Mouse (Mus musculus): ENCODE measurements at regions not wholly inside any gene's neighbourhood (a gene's known extent, or its start where the extent isn't known, plus 50 kb on each side); places are given as distances from the start of the nearest gene placed in this dataset.

DNA sequence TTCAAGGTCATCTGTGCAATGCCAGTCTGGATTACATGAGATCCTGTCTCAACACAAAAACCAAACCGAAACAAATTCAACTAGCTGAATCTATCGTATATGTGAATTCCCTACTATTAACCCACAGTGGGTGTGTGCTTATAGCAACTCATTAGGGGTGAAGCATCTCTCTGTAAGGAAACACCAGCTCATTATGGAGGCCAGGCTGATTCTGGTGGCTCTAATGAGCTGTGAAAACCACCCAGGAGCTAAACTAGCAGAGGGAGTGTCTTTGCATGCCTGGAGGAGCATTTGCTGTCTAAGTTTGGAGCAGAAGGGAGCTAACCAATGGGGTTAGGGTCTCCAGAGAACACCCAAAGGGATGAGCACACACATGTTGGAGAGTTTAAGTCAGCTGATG, 54.1 kb upstream of the Adamts2 start:
- DNase-seq: no peak

DNA sequence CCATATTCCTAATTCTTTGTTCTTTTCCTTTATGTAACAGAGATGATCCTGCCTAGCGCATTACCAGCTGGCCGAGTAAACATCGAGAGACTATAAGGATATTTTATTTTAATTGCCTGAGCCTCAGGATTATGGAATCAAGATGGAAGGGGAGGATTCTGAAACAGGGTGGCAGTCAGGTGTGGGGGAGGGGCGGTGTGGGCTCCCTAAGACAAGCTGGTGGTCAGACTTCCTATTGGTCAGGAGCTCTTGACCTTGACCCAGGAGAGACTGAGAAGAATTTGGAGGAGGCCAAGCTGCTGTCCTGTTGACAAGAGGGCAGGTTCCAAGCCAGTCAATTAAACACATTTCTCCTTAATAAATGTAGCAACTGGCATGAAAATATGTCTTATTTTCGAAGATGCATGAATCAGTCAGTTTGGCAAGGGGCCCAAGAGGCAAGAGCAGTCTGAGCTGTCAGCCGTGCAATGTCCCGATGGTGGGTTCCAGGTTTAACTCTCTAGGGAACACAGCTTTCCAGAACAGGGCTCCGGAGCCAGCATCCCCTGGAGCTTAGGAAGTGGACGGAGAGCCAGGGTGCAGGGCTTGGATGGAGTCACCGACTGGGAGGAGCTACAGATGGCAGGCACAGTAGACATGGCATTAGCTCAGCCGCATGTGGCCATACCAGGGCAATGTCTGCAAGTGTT, 55.3 kb upstream of the Adamts2 start:
- DNase-seq: peak; percentile 95

DNA sequence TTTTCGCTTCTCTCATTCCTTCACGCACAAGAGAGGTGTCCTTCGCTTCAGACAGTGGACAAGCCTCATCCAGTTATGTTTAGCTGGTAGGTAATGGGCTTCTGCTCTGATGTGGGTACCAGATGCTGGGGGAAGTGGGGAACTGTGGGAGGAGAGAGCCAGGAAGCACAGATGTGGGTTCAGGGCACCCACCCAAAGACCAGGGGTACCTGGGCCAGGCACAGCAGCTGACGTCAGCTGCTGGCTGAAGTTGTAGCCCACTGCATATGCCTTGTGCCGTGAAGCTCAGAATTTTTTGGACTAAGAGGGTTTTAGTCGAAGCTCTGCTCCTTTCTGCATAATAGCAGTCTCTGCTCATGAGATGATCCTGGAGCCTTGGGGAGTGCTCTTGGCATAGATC, 56.5 kb upstream of the Adamts2 start:
- no peak for DNase-seq

DNA sequence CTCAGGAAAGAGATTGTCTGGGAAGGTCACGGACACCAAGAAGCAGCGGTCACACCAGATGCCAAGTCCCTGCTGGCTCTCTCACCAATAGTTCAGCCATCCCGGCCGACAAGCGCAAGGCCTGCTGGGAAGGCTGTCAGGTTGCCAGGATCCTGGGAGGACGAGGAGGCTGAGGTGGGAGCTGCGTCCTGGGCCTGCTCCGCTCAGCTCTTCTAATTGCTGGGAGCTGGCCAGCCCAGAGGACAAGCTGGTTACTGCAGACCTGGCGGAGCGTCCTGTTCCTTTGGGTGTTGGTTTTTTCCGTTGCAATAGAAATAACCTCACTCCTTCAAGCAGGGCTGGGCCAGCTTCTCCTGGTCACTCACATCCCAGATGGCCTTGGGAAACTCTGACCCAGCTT, 61.7 kb upstream of the Adamts2 start:
- peak; percentile 97 for DNase-seq

DNA sequence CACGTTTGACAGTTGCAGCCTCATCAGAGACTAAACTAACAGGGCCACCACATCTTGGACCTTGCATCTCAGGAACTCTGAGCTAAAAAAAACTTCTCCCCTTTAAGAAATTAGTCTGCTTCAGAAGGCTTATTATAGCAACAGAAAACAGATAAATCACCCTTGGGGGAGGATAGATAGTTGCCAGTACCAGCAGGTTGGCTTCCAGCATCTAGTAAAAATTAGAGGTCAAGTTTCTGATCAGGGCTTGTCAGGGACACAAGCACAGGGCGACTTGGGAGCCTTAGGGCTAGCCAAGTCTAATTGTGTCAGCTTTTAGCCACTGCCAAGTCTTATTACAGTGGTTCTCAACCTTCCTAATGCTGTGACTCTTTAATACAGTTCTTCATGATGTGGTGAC, 67.6 kb upstream of the Adamts2 start:
- DNase-seq: no peak

DNA sequence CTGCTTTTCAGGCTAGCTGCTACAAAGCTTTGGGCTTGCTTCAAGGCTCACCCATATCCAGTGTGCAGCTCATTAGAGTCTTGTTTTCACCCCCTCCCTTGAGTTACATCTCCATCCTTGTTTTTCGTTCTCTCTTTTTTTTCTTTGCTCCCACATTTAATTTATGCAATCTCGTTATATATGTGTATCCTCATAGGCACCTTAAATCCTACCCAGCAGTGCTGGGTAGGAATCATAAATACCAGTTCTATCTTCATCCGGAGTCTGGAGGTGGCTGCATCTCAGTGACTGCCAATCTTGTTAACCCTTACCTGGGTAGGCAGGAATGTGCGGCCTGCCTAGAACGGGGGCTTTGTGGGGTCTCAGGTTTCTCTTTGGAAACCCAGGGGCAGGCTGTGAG, 74.0 kb upstream of the Adamts2 start:
- no peak for DNase-seq

DNA sequence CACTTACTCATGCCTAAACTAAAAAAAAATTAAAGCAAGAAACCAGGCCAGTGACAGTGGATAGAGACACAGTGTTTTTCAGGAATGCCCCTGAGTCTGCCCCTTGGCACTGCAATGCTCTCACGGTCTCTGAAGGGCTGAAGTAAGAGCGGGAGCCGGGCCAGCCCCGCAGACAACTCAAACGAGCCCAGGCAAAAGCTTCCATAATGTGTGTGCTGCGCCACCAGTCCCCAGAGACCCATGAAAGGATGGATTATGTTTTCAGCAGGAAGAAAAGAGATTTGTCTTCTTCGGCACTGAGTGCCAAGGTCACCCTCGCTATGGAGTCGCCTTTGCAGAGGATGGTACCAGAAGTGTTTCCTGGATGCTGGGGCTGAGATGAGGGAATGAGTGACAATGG, 81.7 kb upstream of the Adamts2 start:
- no peak for DNase-seq

DNA sequence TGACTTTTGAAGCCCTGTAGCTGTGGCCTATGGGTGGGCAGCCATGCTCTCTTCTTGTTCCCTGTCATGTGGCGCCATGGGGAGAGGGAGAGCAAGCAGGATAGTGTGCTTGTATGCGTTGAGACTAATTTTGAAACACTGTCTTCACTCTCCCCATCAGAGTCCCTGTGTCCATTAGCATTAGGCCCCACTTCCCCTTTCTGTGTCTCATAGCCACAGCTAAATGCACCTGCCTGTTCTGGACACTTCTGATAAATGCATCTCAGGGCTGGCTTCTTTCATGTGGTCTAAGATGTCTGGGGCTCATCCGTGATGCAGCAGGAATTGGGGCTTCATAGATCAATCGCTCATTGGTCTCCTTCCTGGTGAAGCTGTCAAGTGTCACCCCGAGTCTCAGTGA, 77.0 kb upstream of the Rufy1 start:
- DNase-seq: no peak

DNA sequence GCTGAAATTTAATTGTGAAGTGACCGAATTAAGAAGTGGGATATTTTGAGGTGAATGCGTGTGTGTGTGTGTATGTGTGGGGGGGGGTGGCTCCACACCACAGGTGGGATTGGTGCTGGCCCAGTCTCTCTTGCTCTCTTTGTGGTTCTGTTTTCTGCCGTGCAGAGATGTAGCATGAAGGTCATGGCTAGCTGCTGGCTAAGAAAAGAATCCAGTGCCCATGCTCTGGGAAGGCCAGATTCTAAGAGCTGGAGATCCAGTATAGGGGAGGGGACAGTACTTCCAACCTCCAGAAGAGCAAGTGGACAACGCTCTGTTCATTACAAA, 76.5 kb upstream of the Rufy1 start:
- DNase-seq: no peak

DNA sequence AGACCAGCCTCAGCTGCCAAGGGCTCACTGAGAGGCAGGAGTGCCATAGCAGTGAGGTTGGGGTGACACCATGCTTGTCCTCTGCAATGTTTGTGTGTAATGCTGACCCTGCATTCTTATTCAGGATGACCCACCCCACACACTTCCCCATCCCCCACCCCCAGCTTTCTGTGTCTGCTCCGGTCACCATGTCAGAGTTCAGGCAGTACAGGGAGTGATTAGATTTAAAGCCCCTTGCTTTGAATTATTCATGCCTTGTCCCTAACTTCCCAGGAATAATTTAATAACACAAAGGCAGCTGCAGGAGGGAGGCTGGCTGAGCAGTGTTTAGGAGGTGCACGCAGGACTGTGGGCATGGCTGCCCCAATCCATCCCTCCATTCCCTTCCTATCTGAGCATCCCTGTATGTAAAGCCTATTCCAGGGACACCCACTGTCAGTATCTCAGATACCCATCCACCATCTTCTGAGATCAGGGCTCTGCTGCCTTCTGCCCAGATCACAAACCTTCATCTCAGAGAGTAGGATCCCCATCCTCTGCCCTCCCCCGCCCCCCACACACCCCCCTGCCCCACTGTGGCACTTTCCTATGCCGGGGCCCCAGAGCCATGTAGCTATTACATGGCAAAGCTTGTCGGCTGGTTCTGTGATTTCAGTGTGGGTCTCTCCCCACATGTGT, 76.0 kb upstream of the Rufy1 start:
- DNase-seq: no peak

DNA sequence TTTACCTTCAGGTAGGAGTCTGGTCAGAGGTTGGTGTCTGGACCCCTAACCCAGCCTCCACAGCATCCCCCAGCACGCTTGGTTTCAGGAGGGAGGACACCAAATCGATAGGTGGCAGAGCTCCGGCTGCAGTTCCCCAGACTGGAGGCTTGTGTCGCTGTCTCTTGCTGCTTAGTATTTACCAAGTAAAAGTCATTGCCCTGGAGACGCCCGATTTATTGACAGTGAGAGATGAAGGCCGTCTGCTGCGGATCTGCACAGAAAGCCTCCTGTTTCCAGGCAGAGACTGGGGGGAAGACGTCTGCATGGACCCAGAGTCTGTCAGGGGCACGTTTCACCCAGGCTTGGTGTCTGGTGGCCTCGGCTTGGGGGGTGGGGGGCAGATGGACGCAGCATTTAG, 70.4 kb upstream of the Rufy1 start:
- DNase-seq: no peak

DNA sequence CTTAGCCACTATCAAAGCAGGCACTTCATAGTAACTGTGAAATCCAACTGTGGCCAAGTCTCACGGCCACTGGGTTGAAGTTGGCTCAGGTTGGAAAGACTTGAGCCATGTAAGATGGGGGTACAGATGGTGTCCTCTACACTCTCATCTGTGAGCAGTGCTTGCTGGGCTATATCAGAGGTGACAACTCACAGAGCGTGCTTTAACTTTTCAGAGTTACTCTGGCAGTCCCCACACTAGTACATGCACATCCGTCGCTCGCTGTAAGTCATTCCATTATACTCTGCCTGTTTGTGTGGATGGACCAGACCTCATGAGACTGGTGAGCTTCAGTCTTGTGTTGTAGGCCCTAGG, 62.2 kb upstream of the Rufy1 start:
- no peak for DNase-seq

DNA sequence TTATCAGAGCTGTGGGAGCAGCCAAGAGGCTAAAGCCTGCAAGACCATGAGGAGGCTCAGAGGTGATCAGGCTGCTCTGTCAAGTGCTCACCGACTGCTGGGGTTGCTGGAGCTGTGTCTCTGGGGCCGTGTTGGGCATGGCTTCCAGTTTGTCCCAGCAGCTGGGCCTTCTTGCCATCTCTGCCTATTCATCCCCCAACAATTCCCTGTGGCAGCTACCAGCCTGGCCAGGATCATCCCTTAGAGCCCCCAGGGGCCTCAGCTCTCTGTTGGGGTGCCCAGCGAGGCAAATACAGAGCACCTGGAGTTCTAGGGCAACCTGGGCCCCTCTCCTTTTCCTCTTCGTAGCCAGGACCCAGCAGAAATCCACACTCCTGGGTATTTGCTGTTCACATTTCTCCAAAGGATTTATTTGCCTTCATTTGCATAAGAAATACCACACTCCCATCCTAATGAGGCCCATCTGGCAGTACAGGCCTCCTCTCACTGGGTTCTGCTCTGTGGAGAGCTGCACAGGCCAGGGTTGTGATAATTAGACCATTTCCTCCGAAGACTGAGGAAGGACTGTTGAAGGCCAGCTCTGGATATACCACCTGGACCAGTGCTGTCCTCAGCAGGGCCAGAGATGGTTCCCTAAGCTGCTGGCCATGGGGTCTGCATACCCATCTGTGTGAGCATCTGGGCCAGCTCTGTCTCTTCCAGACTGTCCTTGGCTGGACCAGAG, 61.6 kb upstream of the Rufy1 start:
- DNase-seq: no peak

DNA sequence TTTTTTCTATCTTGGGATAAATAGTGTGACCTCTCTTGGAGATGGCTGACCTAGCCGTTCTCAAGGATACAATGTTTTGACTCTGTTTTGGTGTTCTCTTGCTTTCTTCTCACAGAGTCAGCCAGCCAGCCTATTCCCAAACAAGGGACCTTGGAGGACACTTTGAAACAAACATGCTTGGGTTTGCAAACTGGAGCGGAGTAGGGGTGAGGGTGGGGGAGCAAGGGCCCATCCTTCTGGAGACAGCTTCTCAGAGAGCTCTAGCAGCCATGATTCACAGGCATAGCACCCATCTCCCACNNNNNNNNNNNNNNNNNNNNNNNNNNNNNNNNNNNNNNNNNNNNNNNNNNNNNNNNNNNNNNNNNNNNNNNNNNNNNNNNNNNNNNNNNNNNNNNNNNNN, 52.9 kb upstream of the Rufy1 start:
- DNase-seq: peak; percentile 68

DNA sequence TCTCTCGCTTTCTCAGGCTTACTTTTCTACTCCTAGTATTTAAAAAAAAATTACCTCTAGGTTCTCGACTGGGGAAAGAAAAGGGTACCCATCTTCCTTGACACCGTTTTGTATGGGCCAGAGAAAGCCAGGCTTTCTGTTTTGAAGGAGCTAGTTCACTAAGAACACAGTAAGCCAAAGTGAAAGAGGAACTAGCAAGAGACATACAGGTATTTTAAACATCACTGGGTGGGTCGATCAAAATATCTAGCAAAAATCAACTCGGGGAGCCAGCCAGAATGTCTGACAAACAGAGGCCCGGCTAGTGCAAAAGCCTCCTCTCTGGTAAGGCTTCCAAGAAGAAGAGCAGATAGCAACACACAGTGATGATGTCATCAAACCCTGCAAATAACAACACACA, 52.2 kb upstream of the Rufy1 start:
- peak; percentile 63 for DNase-seq

DNA sequence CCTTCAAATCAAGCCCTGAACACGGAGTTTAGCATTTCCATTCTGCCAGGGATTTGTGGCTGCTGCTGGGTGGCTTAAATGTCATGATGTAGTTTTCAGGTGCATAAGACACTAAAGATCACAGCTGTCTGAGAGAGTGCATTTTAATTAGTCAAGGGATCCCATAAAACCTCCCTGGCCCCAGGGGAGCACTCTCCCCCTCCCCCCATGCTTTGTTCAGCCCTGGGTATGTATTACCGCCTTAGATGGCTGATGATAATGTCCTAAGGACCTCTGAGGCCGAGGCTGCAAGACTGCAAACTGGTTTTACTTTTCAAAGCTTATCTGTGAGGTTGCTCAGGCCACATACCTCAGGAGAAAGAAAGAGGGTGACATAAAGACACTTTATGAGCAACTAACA, 51.7 kb upstream of the Rufy1 start:
- peak; percentile 80 for DNase-seq

Measured in heart, adult 11 months (tissue).